Mouse (Mus musculus) E14TG2a.4 (cell line): ENCODE results near the gene Alpk3.

Experiments
- H3K27me3 ChIP-seq: 2 replicates; pipeline ENCODE4 v1.6.1; 2014; ENCODE audit warnings: low read length, control low read depth; ENCODE audit not compliant: insufficient read depth
- H3K36me3 ChIP-seq: 2 replicates; pipeline ENCODE4 v1.6.1; 2014; ENCODE audit warnings: low read length, control low read depth; ENCODE audit not compliant: insufficient read depth
- H3K4me1 ChIP-seq: replicated peaks from 2 replicates; pipeline ENCODE4 v1.6.1; 2014; ENCODE audit warnings: low read depth, low read length, control low read depth
- H3K4me3 ChIP-seq: replicated peaks from 2 replicates; pipeline ENCODE4 v1.5.1; 2014; ENCODE audit warnings: mild to moderate bottlenecking, low read length
- H3K9me3 ChIP-seq: 2 replicates; pipeline ENCODE4 v1.6.1; 2014; ENCODE audit warnings: low read length, control low read depth
- CTCF ChIP-seq: conservative IDR thresholded peaks from 2 replicates; pipeline ENCODE4 v1.5.1; 2014; ENCODE audit warnings: low read length
- NANOG ChIP-seq: IDR thresholded peaks from 2 replicates; pipeline ENCODE4 v1.6.1; 2014; ENCODE audit warnings: borderline replicate concordance, low read length, mixed read lengths
- POU5F1 ChIP-seq: IDR thresholded peaks from 2 replicates; pipeline ENCODE4 v1.6.1; 2014; ENCODE audit warnings: low read length, borderline replicate concordance

The Alpk3 gene

GRCm38 (mm10) chr7:81077009-81077408, 19.6 kb downstream of the Alpk3 start:
- peak overlapping the region; percentile 49; the same call in 1 of the 2 replicates for H3K4me3 ChIP-seq
- no peaks in the 10 kb centered on the region for H3K36me3 ChIP-seq
- H3K4me1 ChIP-seq: peaks cover 53% of the 10 kb centered on the region
- TF ChIP-seq POU5F1 (no peak), NANOG (no peak), CTCF (no peak)
- no peaks in the 10 kb centered on the region for H3K9me3 ChIP-seq
- peaks cover 36% of the 10 kb centered on the region for H3K27me3 ChIP-seq

GRCm38 (mm10) chr7:81078740-81079139, 21.3 kb downstream of the Alpk3 start:
- Histone ChIP-seq H3K27me3 (peaks cover 36% of the 10 kb centered on the region), H3K36me3 (no peaks in the 10 kb centered on the region), H3K9me3 (no peaks in the 10 kb centered on the region), H3K4me3 (no peak overlapping the region), H3K4me1 (peaks cover 61% of the 10 kb centered on the region)
- TF ChIP-seq NANOG (no peak), CTCF (no peak), POU5F1 (no peak)

GRCm38 (mm10) chr7:81093420-81093965, 36.1 kb downstream of the Alpk3 start:
- H3K4me3 ChIP-seq: peak overlapping the region; percentile 62
- H3K9me3 ChIP-seq: no peaks in the 10 kb centered on the region
- peaks cover 7% of the 10 kb centered on the region; the same call in 1 of the 2 replicates for H3K27me3 ChIP-seq
- H3K36me3 ChIP-seq: peaks cover 25% of the 10 kb centered on the region
- H3K4me1 ChIP-seq: peaks cover 45% of the 10 kb centered on the region
- TF ChIP-seq NANOG (no peak), CTCF (no peak), POU5F1 (no peak)

GRCm38 (mm10) chr7:81094104-81094757, 36.8 kb downstream of the Alpk3 start:
- peaks cover 7% of the 10 kb centered on the region; the same call in 1 of the 2 replicates for H3K27me3 ChIP-seq
- TF ChIP-seq POU5F1 (no peak), CTCF (no peak), NANOG (no peak; the same call in 1 of the 2 replicates)
- H3K4me3 ChIP-seq: peak overlapping the region; percentile 62
- H3K4me1 ChIP-seq: peaks cover 51% of the 10 kb centered on the region
- peaks cover 32% of the 10 kb centered on the region for H3K36me3 ChIP-seq
- no peaks in the 10 kb centered on the region for H3K9me3 ChIP-seq

- Histone ChIP-seq H3K4me3 (no peak overlapping the region), H3K36me3 (peaks cover 38% of the 10 kb centered on the region), H3K9me3 (no peaks in the 10 kb centered on the region), H3K27me3 (no peaks in the 10 kb centered on the region), H3K4me1 (peaks cover 39% of the 10 kb centered on the region)
- no peak for TF ChIP-seq NANOG
- TF ChIP-seq CTCF: no peak
- no peak for TF ChIP-seq POU5F1
Observed at GRCm38 (mm10) chr7:81100341-81100740, 42.9 kb downstream of the Alpk3 start.

- peaks cover 34% of the 10 kb centered on the region for H3K4me1 ChIP-seq
- H3K36me3 ChIP-seq: peaks cover 32% of the 10 kb centered on the region
- no peaks in the 10 kb centered on the region for H3K9me3 ChIP-seq
- no peak for TF ChIP-seq CTCF
- H3K4me3 ChIP-seq: no peak overlapping the region
- no peaks in the 10 kb centered on the region for H3K27me3 ChIP-seq
Observed at GRCm38 (mm10) chr7:81102854-81103253, 45.5 kb downstream of the Alpk3 start.

GRCm38 (mm10) chr7:81105525-81105924, 48.1 kb downstream of the Alpk3 start:
- H3K36me3 ChIP-seq: peaks cover 18% of the 10 kb centered on the region
- TF ChIP-seq CTCF (no peak), NANOG (no peak), POU5F1 (no peak)
- H3K9me3 ChIP-seq: no peaks in the 10 kb centered on the region
- H3K27me3 ChIP-seq: no peaks in the 10 kb centered on the region
- no peak overlapping the region for H3K4me3 ChIP-seq
- peaks cover 39% of the 10 kb centered on the region for H3K4me1 ChIP-seq

GRCm38 (mm10) chr7:81108226-81108625, 50.8 kb downstream of the Alpk3 start:
- no peaks in the 10 kb centered on the region for H3K9me3 ChIP-seq
- peaks cover 38% of the 10 kb centered on the region for H3K4me1 ChIP-seq
- TF ChIP-seq NANOG (no peak), CTCF (no peak), POU5F1 (no peak)
- H3K4me3 ChIP-seq: no peak overlapping the region
- H3K36me3 ChIP-seq: peaks cover 10% of the 10 kb centered on the region
- no peaks in the 10 kb centered on the region; the same call in 1 of the 2 replicates for H3K27me3 ChIP-seq
